Mouse (Mus musculus): ENCODE data around the gene Gm3739. TPM values are rescaled to one million over a fixed set of nuclear protein-coding genes. Genes with fewer than 3 reads are reported as not detected.
A peak's percentile ranks its signal among the peaks of the same experiment; 100 is the strongest.
"Not testable (repeated sequence)": the region's sequence is repeated elsewhere in the genome, so short reads cannot be mapped to it uniquely, and the experiment has no call there.

Gene Gm3739
- 0.58 and 0.69 TPM in 2 replicates for polyA plus RNA-seq (2015; fragmentation: Nextera tagmentation; extraction: Ambion mirVana)

GRCm38 (mm10) chr14:7314661-7315060, at the start of gene Gm3739:
Gene Gm3739 (minus strand): TSS chr14:7315049.
- WGBS = 1% methylated on average over 29 of the region's 35 CpGs
- H3K27ac ChIP-seq = not testable (repeated sequence)
- peak within 1 kb of the TSS; percentile 26; the same call in 1 of the 2 replicates for H3K9ac ChIP-seq

GRCm38 (mm10) chr14:7332295-7332694, 17.4 kb upstream of the Gm3739 start, which contains the start of gene Gm5797:
Gene Gm5797 (minus strand): TSS chr14:7332395.
- not testable (repeated sequence) for ATAC-seq; H3K4me2 ChIP-seq (replicated peaks); H3K27ac ChIP-seq; H3K9me3 ChIP-seq; H3K36me3 ChIP-seq; H3K4me1 ChIP-seq (replicated peaks); H3K4me3 ChIP-seq (replicated peaks); H3K9ac ChIP-seq; H3K27me3 ChIP-seq (replicated peaks)
- no CpG with 5 or more reads among the region's 1 CpGs for WGBS

More at GRCm38 (mm10) chr14:7314661-7315060, at the start of gene Gm3739:
- H3K27me3 ChIP-seq (replicated peaks); H3K9me3 ChIP-seq; ATAC-seq; H3K36me3 ChIP-seq; H3K4me1 ChIP-seq (replicated peaks): not testable (repeated sequence)
- Histone ChIP-seq H3K4me3 (replicated peaks) (peak within 1 kb of the TSS; percentile 45), H3K4me2 (replicated peaks) (peak within 1 kb of the TSS; percentile 75)

GRCm38 (mm10) chr14:7315093-7315492, 244 bp upstream of the Gm3739 start:
- WGBS = 2% methylated on average over 19 of the region's 19 CpGs

GRCm38 (mm10) chr14:7264614-7265013, 50.2 kb downstream of the Gm3739 start, which contains the start of gene Gm3727:
Gene Gm3727 (minus strand): TSS chr14:7264714.
- H3K9ac ChIP-seq; H3K4me3 ChIP-seq (replicated peaks); H3K9me3 ChIP-seq; H3K4me1 ChIP-seq (replicated peaks); H3K36me3 ChIP-seq; H3K27me3 ChIP-seq (replicated peaks); H3K27ac ChIP-seq; ATAC-seq; H3K4me2 ChIP-seq (replicated peaks): not testable (repeated sequence)
- WGBS = 61% methylated on average over 3 of the region's 3 CpGs

More at GRCm38 (mm10) chr14:7315093-7315492, 244 bp upstream of the Gm3739 start:
- not testable (repeated sequence) for ATAC-seq; H3K4me1 ChIP-seq (replicated peaks); H3K9me3 ChIP-seq; H3K36me3 ChIP-seq; H3K27ac ChIP-seq; H3K27me3 ChIP-seq (replicated peaks)
- H3K4me2 ChIP-seq (replicated peaks) = peak overlapping the region; percentile 75
- H3K9ac ChIP-seq = peak overlapping the region; percentile 26; the same call in 1 of the 2 replicates
- peak overlapping the region; percentile 45 for H3K4me3 ChIP-seq (replicated peaks)

Other genes with a start within 250 kb of the Gm3739 start
- gene Gm3696, start 214.4 kb downstream of the Gm3739 start, polyA plus RNA-seq (2015; fragmentation: Nextera tagmentation; extraction: Ambion mirVana) = 0.77 and 0.86 TPM in 2 replicates
- gene Gm6676, start 189.6 kb downstream of the Gm3739 start, polyA plus RNA-seq (2015; fragmentation: Nextera tagmentation; extraction: Ambion mirVana) = not detected in 2 replicates
- gene Gm3512, start 140.5 kb downstream of the Gm3739 start, polyA plus RNA-seq (2015; fragmentation: Nextera tagmentation; extraction: Ambion mirVana) = 2.3 and 2.9 TPM in 2 replicates
- gene Gm16434, start 120.5 kb downstream of the Gm3739 start, polyA plus RNA-seq (2015; fragmentation: Nextera tagmentation; extraction: Ambion mirVana) = not detected in 2 replicates
- gene Gm3727, start 50.3 kb downstream of the Gm3739 start, polyA plus RNA-seq (2015; fragmentation: Nextera tagmentation; extraction: Ambion mirVana) = not detected in 2 replicates
- gene Gm5797, start 17.3 kb upstream of the Gm3739 start, polyA plus RNA-seq (2015; fragmentation: Nextera tagmentation; extraction: Ambion mirVana) = not detected in 2 replicates
- not detected in 2 replicates for gene Gm8374, start 50.1 kb upstream of the Gm3739 start, polyA plus RNA-seq (2015; fragmentation: Nextera tagmentation; extraction: Ambion mirVana)
- not detected in 2 replicates for gene Gm3755, start 135.9 kb upstream of the Gm3739 start, polyA plus RNA-seq (2015; fragmentation: Nextera tagmentation; extraction: Ambion mirVana)
- 0.69 TPM in 1 of 2 replicates, not detected in the other for gene Gm3752, start 168.7 kb upstream of the Gm3739 start, polyA plus RNA-seq (2015; fragmentation: Nextera tagmentation; extraction: Ambion mirVana)

Data from intestine, embryonic 15.5 days (tissue).